Mouse (Mus musculus) urinary bladder, postnatal 36 days (tissue): Measurements from ENCODE around the gene 1700020N01Rik.

Experiments used
- DNase-seq, 2 experiments: peaks; one replicate each; pipeline ENCODE4 v3.0.0; 2022; ENCODE audit warnings: low spot score in 2 of 2, mixed read lengths in 1 of 2

Gene 1700020N01Rik

GRCm38 (mm10) chr10:21592896-21593380 is at the start of gene 1700020N01Rik:
Gene 1700020N01Rik (plus strand): TSS chr10:21593145.
- no peak for DNase-seq

GRCm38 (mm10) chr10:21543576-21544278 is 49.2 kb upstream of the 1700020N01Rik start:
- no peak for DNase-seq

- DNase-seq = no peak
Observed at GRCm38 (mm10) chr10:21544721-21545120, 48.2 kb upstream of the 1700020N01Rik start.

GRCm38 (mm10) chr10:21545446-21545845 is 47.5 kb upstream of the 1700020N01Rik start:
- DNase-seq = no peak

GRCm38 (mm10) chr10:21548871-21549505 is 44.0 kb upstream of the 1700020N01Rik start:
- no peak for DNase-seq

GRCm38 (mm10) chr10:21552967-21553682 is 39.8 kb upstream of the 1700020N01Rik start:
- DNase-seq = no peak

GRCm38 (mm10) chr10:21553683-21554035 is 39.3 kb upstream of the 1700020N01Rik start:
- DNase-seq = no peak

GRCm38 (mm10) chr10:21554896-21555580 is 37.9 kb upstream of the 1700020N01Rik start:
- DNase-seq = no peak

- DNase-seq = no peak
Observed at GRCm38 (mm10) chr10:21559769-21560168, 33.2 kb upstream of the 1700020N01Rik start.

- DNase-seq = no peak
Observed at GRCm38 (mm10) chr10:21561181-21561580, 31.8 kb upstream of the 1700020N01Rik start.

- DNase-seq = no peak
Observed at GRCm38 (mm10) chr10:21563446-21563845, 29.5 kb upstream of the 1700020N01Rik start.

- no peak for DNase-seq
Observed at GRCm38 (mm10) chr10:21564189-21564588, 28.8 kb upstream of the 1700020N01Rik start.

- DNase-seq = no peak
Observed at GRCm38 (mm10) chr10:21566074-21566473, 26.9 kb upstream of the 1700020N01Rik start.

GRCm38 (mm10) chr10:21571615-21572014 is 21.3 kb upstream of the 1700020N01Rik start:
- DNase-seq = no peak

- DNase-seq = peak; percentile 20 to 62
Observed at GRCm38 (mm10) chr10:21573713-21574112, 19.2 kb upstream of the 1700020N01Rik start.

- DNase-seq = no peak
Observed at GRCm38 (mm10) chr10:21575806-21576378, 17.1 kb upstream of the 1700020N01Rik start.

GRCm38 (mm10) chr10:21577798-21578197 is 15.1 kb upstream of the 1700020N01Rik start:
- DNase-seq = no peak

GRCm38 (mm10) chr10:21581546-21581945 is 11.4 kb upstream of the 1700020N01Rik start:
- DNase-seq = no peak

GRCm38 (mm10) chr10:21587041-21587440 is 5.9 kb upstream of the 1700020N01Rik start:
- no peak for DNase-seq

GRCm38 (mm10) chr10:21588007-21588852 is 4.7 kb upstream of the 1700020N01Rik start:
- DNase-seq = no peak

- peak; percentile 45 to 70 for DNase-seq
Observed at GRCm38 (mm10) chr10:21600931-21601330, 8.0 kb downstream of the 1700020N01Rik start.
